Mouse (Mus musculus): Measurements from ENCODE around the gene Eef1b2. TPM values are rescaled to one million over a fixed set of nuclear protein-coding genes. Genes with fewer than 3 reads are reported as not detected.
A peak's percentile ranks its signal among the peaks of the same experiment; 100 is the strongest.
"Not testable (repeated sequence)": the region's sequence is repeated elsewhere in the genome, so short reads cannot be mapped to it uniquely, and the experiment has no call there.

The Eef1b2 gene
- 438 and 464 TPM in 2 replicates for polyA plus RNA-seq (2015; fragmentation: Nextera tagmentation; extraction: Ambion mirVana)

DNA sequence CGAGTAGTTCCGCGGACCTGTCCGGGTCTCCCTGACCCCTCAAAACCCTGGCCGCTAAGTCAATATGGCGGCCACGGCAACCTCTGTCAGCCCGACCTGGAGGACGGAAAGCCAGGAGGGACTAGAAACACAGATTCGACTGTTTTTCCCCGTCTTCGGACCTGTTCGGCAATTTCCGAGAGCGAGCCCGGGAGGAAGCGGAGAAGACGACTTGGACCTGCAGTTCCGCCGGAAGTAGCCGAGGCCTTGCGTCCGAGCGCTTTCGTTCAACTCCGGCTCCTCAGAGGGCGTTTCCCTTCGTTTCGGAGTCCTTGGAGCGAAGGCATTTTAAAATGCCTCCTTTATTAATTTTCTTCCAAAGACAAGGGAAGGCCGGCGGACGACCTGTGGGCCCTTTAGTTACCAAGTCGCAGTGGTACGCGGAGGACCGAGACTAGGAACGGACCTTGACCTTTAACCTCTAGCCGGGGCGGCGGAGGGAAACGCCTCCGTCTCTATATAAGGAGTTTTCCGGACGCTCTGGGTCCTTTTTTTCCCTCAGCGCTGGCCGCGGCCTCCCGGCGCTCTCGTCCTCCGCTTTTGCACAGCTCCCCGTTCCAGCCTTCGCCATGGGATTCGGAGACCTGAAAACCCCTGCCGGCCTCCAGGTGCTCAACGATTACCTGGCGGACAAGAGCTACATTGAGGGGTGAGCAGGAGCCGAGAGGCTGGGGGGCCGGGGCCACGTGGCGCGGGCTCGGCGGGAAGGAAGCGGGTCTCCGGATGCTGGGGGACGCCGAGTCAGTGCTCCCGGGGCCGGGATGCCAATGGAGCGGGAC is at the start of gene Eef1b2, which contains the start of gene Ndufs1:
Gene Eef1b2, plus strand, starts transcription at position 222 of the 818 bp plus-strand sequence.
Gene Ndufs1, minus strand, starts transcription at position 230 of the 818 bp plus-strand sequence.
- Histone ChIP-seq H3K9me3 (no peaks in the 10 kb centered on the region), H3K27ac (replicated peaks) (peak within 1 kb of the TSS; percentile 90), H3K4me2 (replicated peaks) (peak within 1 kb of the TSS; percentile 68), H3K36me3 (peaks cover 23% of the 10 kb centered on the region), H3K27me3 (no peaks in the 10 kb centered on the region), H3K4me3 (peak within 1 kb of the TSS; percentile 90), H3K4me1 (peaks cover 30% of the 10 kb centered on the region), H3K9ac (replicated peaks) (peak within 1 kb of the TSS; percentile 94)
- ATAC-seq (replicated peaks): peak; percentile 89
- under 1% methylated on average over 72 of the region's 72 CpGs for WGBS

DNA sequence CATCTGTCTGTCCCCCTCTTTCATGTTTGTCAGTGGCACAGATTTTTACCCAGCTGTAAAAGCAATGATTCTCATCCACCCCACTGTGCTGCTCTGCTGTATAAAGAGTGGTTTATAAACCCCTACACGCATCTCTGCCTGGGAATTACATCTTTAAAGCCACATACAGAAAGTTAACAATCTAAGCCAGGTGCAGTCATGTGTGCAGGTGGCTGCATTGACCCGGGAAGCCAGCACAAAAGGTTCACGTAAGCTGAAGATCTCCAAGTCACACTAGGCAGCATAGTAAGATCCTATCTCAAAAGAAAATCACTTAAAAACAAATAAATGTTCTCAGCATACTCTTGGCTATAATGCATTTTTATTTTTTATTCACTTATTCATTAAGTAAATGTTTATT is 47.4 kb upstream of the Eef1b2 start:
- no peak overlapping the region for H3K27ac ChIP-seq (replicated peaks)
- no peak overlapping the region for H3K9ac ChIP-seq (replicated peaks)
- H3K36me3 ChIP-seq: peaks cover 6% of the 10 kb centered on the region; the same call in 1 of the 2 replicates
- no peaks in the 10 kb centered on the region for H3K27me3 ChIP-seq
- no peak for ATAC-seq (replicated peaks)
- no peak overlapping the region for H3K4me2 ChIP-seq (replicated peaks)
- H3K9me3 ChIP-seq: no peaks in the 10 kb centered on the region
- no peak overlapping the region for H3K4me3 ChIP-seq
- WGBS: 26% methylated on average over 3 of the region's 3 CpGs
- no peaks in the 10 kb centered on the region for H3K4me1 ChIP-seq

DNA sequence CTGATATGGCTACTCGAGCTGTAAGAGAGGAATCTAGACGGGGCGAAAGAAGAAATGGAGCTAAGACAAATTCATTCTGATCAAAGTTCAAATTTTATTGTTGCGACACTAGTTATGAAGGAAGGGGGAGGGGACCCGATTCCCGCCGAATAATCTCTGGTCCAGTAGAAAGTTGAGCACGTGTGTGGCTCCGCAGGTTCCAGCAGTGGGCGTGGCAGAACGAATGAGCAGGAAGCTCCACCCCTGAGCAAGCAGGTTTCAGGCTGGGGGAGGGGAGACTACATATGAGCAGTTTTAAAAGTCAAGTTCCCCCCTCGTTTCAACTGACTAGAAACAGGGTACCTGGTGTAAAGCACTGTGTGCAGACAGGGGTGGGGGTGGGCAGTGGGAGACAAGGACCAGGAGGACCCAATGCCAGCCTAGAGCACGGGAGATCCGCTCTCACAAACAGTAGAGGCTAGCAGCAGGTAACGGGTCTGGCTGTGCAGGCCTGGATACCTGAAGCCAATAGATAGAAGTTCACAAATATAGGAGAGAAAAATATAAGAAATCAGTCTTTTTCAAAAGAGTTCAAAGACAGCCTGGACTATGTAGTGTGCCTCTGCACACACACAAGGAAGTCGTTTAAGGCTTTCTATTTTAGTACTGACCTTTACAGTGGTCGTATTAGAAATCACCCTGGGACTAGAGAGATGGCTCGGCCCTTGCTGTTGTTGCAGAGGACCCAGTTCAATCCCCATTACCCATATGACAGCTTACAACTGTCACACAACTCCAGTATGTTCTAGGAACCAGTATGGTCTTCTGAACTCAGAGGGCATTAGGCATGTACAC is 46.6 kb upstream of the Eef1b2 start:
- peaks cover 3% of the 10 kb centered on the region; the same call in 1 of the 2 replicates for H3K36me3 ChIP-seq
- 27% methylated on average over 18 of the region's 18 CpGs for WGBS
- no peak overlapping the region for H3K27ac ChIP-seq (replicated peaks)
- 0 out of 2 replicates have a peak, but pooled peaks have one; percentile 46 for ATAC-seq (replicated peaks)
- H3K4me2 ChIP-seq (replicated peaks): peak overlapping the region; percentile 42
- no peaks in the 10 kb centered on the region for H3K4me1 ChIP-seq
- H3K9ac ChIP-seq (replicated peaks): no peak overlapping the region
- H3K9me3 ChIP-seq: no peaks in the 10 kb centered on the region
- H3K4me3 ChIP-seq: peak overlapping the region; percentile 18; the same call in 1 of the 2 replicates
- no peaks in the 10 kb centered on the region for H3K27me3 ChIP-seq

- no peak overlapping the region for H3K4me3 ChIP-seq
- no peaks in the 10 kb centered on the region for H3K9me3 ChIP-seq
- no peaks in the 10 kb centered on the region for H3K36me3 ChIP-seq
- ATAC-seq (replicated peaks): no peak
- WGBS: 84% methylated on average over 2 of the region's 2 CpGs
- H3K4me1 ChIP-seq: no peaks in the 10 kb centered on the region
- no peak overlapping the region for H3K9ac ChIP-seq (replicated peaks)
- no peak overlapping the region for H3K4me2 ChIP-seq (replicated peaks)
- H3K27me3 ChIP-seq: no peaks in the 10 kb centered on the region
- no peak overlapping the region for H3K27ac ChIP-seq (replicated peaks)
Measured at GRCm38 (mm10) chr1:63130883-63131282, 45.7 kb upstream of the Eef1b2 start.

GRCm38 (mm10) chr1:63131766-63132165 is 44.9 kb upstream of the Eef1b2 start:
- H3K27me3 ChIP-seq: no peaks in the 10 kb centered on the region
- no peak overlapping the region for H3K4me2 ChIP-seq (replicated peaks)
- no peaks in the 10 kb centered on the region for H3K4me1 ChIP-seq
- no peak overlapping the region for H3K27ac ChIP-seq (replicated peaks)
- H3K36me3 ChIP-seq: no peaks in the 10 kb centered on the region
- no peak for ATAC-seq (replicated peaks)
- H3K4me3 ChIP-seq: no peak overlapping the region
- H3K9me3 ChIP-seq: no peaks in the 10 kb centered on the region
- H3K9ac ChIP-seq (replicated peaks): no peak overlapping the region
- 90% methylated on average over 11 of the region's 11 CpGs for WGBS

DNA sequence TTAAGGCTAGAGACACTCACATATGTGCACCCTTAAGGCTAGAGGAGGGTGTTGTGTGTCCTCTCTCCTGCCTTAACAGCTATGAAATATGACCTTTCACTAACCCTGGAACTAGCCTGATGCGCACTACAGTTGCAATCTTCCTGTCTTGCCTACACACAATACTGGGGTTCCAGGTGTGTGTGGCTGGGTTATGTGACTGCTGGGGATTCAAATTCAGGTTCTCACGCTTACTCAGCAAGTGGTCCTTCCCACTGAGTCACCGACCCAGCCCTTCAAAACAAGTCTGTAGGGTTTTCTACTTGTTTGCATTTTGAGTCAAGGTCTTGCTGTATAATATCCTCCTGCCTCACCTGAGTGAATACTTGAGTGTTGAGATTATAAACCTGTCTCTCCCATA is 42.1 kb upstream of the Eef1b2 start:
- Histone ChIP-seq H3K4me3 (no peak overlapping the region), H3K4me2 (replicated peaks) (no peak overlapping the region), H3K4me1 (no peaks in the 10 kb centered on the region), H3K36me3 (peaks cover 7% of the 10 kb centered on the region; the same call in 1 of the 2 replicates), H3K9ac (replicated peaks) (no peak overlapping the region), H3K27ac (replicated peaks) (no peak overlapping the region), H3K27me3 (no peaks in the 10 kb centered on the region), H3K9me3 (no peaks in the 10 kb centered on the region)
- ATAC-seq (replicated peaks): no peak
- 86% methylated on average over 3 of the region's 3 CpGs for WGBS

- no peak overlapping the region for H3K4me3 ChIP-seq
- no peak overlapping the region for H3K4me2 ChIP-seq (replicated peaks)
- no peaks in the 10 kb centered on the region for H3K27me3 ChIP-seq
- H3K9ac ChIP-seq (replicated peaks): no peak overlapping the region
- ATAC-seq (replicated peaks): no peak
- 84% methylated on average over 2 of the region's 2 CpGs for WGBS
- H3K4me1 ChIP-seq: no peaks in the 10 kb centered on the region
- no peaks in the 10 kb centered on the region for H3K9me3 ChIP-seq
- H3K27ac ChIP-seq (replicated peaks): no peak overlapping the region
- H3K36me3 ChIP-seq: peaks cover 26% of the 10 kb centered on the region
Measured at GRCm38 (mm10) chr1:63137971-63138370, 38.7 kb upstream of the Eef1b2 start.

DNA sequence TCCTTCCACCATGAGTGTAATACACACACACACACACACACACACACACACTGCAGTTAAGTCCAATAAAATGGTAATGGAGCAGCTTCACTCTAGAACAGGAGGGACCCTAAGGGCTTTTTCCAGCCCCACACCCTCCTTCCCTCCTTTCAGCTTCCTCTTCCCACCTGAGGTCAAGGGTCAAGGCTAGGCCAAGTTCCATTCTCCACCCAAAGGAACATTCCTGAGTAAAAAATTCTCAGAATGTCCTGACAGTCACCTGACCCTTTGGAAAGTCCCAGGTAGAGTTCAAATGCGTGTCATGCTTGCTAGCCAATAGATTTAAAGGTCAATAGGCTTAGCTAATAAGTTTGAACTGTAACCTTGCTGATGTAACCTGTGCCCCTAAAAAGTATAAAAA is 38.0 kb upstream of the Eef1b2 start:
- not testable (repeated sequence) for H3K27me3 ChIP-seq; H3K4me1 ChIP-seq; H3K4me3 ChIP-seq; H3K4me2 ChIP-seq (replicated peaks); H3K9me3 ChIP-seq; ATAC-seq (replicated peaks); H3K27ac ChIP-seq (replicated peaks); H3K9ac ChIP-seq (replicated peaks)
- WGBS: 96% methylated on average over 1 of the region's 1 CpGs
- H3K36me3 ChIP-seq: peaks cover 30% of the 10 kb centered on the region

DNA sequence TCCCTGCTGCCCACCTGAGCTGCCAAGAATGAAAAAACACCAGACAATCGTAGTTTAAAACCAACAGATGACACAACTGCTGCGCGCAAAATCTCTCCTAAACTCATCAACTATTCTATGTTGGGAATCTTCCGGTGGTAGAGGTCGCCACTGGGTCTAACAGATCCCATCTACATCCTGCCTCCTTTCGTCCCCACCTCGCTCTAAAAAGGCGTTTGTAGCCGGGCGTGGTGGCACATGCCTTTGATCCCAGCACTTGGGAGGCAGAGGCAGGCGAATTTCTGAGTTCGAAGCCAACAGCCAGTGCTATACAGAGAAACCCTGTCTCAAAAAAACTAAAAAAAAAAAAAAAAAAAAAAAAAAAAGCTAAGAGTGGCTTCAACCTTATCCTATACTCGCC is 36.4 kb upstream of the Eef1b2 start:
- Histone ChIP-seq H3K36me3 (peaks cover 46% of the 10 kb centered on the region), H3K4me2 (replicated peaks) (no peak overlapping the region)

GRCm38 (mm10) chr1:63168638-63169037 is 8.0 kb upstream of the Eef1b2 start:
- no peak for ATAC-seq (replicated peaks)
- WGBS: 86% methylated on average over 2 of the region's 2 CpGs
- no peak overlapping the region for H3K4me3 ChIP-seq
- H3K36me3 ChIP-seq: peaks cover 61% of the 10 kb centered on the region
- H3K9me3 ChIP-seq: no peaks in the 10 kb centered on the region
- no peak overlapping the region for H3K4me2 ChIP-seq (replicated peaks)
- no peak overlapping the region for H3K27ac ChIP-seq (replicated peaks)
- no peaks in the 10 kb centered on the region for H3K4me1 ChIP-seq
- H3K9ac ChIP-seq (replicated peaks): no peak overlapping the region
- no peaks in the 10 kb centered on the region for H3K27me3 ChIP-seq

More for the DNA sequence above, 36.4 kb upstream of the Eef1b2 start:
- Histone ChIP-seq H3K27ac (replicated peaks) (no peak overlapping the region), H3K9ac (replicated peaks) (no peak overlapping the region), H3K4me1 (no peaks in the 10 kb centered on the region), H3K4me3 (no peak overlapping the region), H3K9me3 (no peaks in the 10 kb centered on the region), H3K27me3 (no peaks in the 10 kb centered on the region)
- WGBS: 96% methylated on average over 13 of the region's 13 CpGs
- ATAC-seq (replicated peaks): no peak

DNA sequence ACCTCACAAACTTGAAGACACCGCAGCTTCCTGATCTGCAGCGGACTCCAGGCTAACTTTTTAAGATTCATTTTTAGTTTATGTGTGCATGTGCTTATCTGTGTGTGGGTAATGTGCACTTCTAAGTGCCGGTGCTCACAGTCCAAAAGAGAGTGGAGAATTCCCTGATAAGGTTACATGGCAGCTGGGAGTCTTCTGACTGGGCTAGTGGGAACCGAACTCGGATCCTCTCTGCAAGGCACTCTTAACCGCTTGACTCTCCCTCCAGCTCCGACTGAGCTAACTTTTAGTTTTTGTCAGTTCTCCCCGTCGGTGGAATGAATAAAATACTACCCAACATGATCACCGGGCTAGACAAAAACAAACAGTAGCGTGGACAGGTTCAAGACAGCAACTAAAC is 772 bp upstream of the Eef1b2 start:
- H3K9me3 ChIP-seq: no peaks in the 10 kb centered on the region
- H3K27ac ChIP-seq (replicated peaks): peak overlapping the region; percentile 90
- WGBS: 11% methylated on average over 11 of the region's 11 CpGs
- no peaks in the 10 kb centered on the region for H3K27me3 ChIP-seq
- H3K9ac ChIP-seq (replicated peaks): peak overlapping the region; percentile 94
- peak overlapping the region; percentile 53 for H3K4me2 ChIP-seq (replicated peaks)
- peaks cover 26% of the 10 kb centered on the region for H3K4me1 ChIP-seq
- H3K36me3 ChIP-seq: peaks cover 31% of the 10 kb centered on the region
- ATAC-seq (replicated peaks): no peak
- H3K4me3 ChIP-seq: peak overlapping the region; percentile 90

DNA sequence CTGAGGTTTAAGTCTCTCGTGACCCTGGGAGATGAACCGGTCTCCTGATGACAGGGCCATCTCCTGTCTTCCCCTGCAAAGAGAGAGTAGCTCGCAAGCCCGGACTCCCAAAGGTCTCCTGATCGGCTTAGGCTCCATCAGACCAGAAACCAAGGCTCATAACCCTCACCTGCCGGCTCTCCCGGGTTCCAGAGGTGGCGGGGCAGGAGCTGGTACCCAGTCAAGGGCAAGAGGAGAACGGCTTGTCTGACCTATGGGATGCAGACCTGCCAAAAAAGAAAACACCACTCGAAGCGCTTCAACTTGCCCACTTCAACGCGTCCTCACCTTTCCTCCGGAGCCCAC is 394 bp upstream of the Eef1b2 start:
- peak overlapping the region; percentile 94 for H3K9ac ChIP-seq (replicated peaks)
- peak overlapping the region; percentile 53 for H3K4me2 ChIP-seq (replicated peaks)
- peaks cover 27% of the 10 kb centered on the region for H3K4me1 ChIP-seq
- ATAC-seq (replicated peaks): peak; percentile 59
- H3K27me3 ChIP-seq: no peaks in the 10 kb centered on the region
- H3K27ac ChIP-seq (replicated peaks): peak overlapping the region; percentile 90
- under 1% methylated on average over 14 of the region's 14 CpGs for WGBS
- peak overlapping the region; percentile 90 for H3K4me3 ChIP-seq
- H3K9me3 ChIP-seq: no peaks in the 10 kb centered on the region
- H3K36me3 ChIP-seq: peaks cover 28% of the 10 kb centered on the region

Measured in forebrain, embryonic 15.5 days (tissue).